Mouse (Mus musculus): ENCODE measurements at regions not wholly inside any gene's neighbourhood (a gene's known extent, or its start where the extent isn't known, plus 50 kb on each side); places are given as distances from the start of the nearest gene placed in this dataset.

DNA sequence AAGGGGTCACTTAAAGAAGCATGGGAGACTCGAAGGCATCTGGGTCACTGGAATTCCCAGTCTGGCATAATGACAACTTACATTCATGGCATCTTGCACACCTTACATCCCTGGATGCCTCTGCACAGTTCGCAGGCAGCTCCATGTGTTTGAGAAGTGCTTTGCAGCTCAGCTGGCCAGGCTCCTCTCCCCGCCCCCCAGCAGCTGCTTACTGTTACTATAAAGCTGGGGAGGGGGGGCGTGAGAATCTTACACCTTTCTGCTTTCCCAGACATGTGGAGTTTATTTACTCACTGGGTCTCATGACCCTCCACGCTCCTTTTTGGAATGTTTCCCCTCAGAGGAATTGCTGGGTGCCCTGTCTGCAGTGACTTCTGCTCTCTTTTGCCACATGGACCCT lies 299.4 kb downstream of the Gadd45g start:
- Histone ChIP-seq H3K27ac (ENCODE audit: low read depth, low read length) (no peak overlapping the region), H3K4me3 (ENCODE audit: low read depth, low read length) (no peak overlapping the region), H3K9me3 (ENCODE audit: control insufficient read depth, low read length) (peaks cover 6% of the 10 kb centered on the region; the same call in 1 of the 2 replicates), H3K9ac (ENCODE audit: low read length) (no peak overlapping the region), H3K4me1 (ENCODE audit: control insufficient read depth, insufficient read depth, low read length) (no peaks in the 10 kb centered on the region), H3K4me2 (no peak overlapping the region), H3K36me3 (ENCODE audit: control insufficient read depth, insufficient read depth, low read length) (no peaks in the 10 kb centered on the region), H3K27me3 (ENCODE audit: control insufficient read depth, insufficient read depth, low read length) (no peaks in the 10 kb centered on the region)
- ATAC-seq (ENCODE audit: low FRiP score) (no peak), DNase-seq (ENCODE audit: low spot score, missing footprints) (no peak)
- WGBS, result 82% methylated on average over 5 of the region's 5 CpGs

DNA sequence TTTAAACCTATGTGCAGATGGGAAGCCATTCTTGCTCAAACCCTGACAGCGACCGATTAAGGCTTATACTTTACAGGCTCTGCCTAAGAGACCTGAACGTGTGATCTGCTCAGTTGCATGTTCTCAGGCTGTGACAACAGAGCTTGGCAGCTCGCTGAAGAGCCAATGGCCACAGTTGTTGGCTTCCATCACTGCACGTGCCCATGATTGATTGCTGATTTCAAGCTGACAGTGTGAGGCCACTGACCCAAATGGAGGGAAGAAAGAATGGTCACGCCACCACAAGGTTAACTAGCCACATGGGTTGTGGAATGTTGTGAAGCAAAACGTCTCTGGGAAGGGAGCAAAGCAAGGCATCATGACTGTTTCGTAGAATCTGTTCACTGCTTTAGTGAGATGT lies 303.8 kb downstream of the Gadd45g start:
- Histone ChIP-seq H3K4me1 (ENCODE audit: control insufficient read depth, insufficient read depth, low read length) (no peaks in the 10 kb centered on the region), H3K36me3 (ENCODE audit: control insufficient read depth, insufficient read depth, low read length) (no peaks in the 10 kb centered on the region), H3K27me3 (ENCODE audit: control insufficient read depth, insufficient read depth, low read length) (no peaks in the 10 kb centered on the region), H3K27ac (ENCODE audit: low read depth, low read length) (no peak overlapping the region), H3K9ac (ENCODE audit: low read length) (no peak overlapping the region), H3K4me2 (no peak overlapping the region), H3K4me3 (ENCODE audit: low read depth, low read length) (no peak overlapping the region), H3K9me3 (ENCODE audit: control insufficient read depth, low read length) (peaks cover 4% of the 10 kb centered on the region; the same call in 1 of the 2 replicates)
- ATAC-seq (ENCODE audit: low FRiP score) (no peak), DNase-seq (ENCODE audit: low spot score, missing footprints) (no peak)
- 94% methylated on average over 8 of the region's 8 CpGs for WGBS

DNA sequence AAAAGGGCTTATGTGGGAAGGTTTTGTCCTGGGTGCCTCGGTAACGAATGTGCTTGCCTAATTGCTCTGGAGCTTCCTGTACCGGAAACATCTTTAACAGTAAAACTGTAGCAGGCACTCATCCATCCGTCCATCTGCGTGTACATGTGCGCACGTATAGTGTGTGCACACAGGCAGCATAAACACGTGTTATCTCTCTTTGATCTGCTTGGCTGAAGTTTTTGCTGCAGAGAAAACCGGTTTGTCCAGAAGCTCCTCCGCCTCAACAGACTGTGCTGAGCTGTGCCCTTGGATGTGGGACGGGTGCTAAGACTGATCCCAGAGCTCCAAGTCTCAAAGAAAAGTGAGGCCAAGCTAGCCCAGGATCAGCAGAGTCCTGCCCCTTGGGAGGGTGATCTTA lies 305.3 kb downstream of the Gadd45g start:
- no peak for ATAC-seq (ENCODE audit: low FRiP score)
- Histone ChIP-seq H3K4me3 (ENCODE audit: low read depth, low read length) (no peak overlapping the region), H3K4me1 (ENCODE audit: control insufficient read depth, insufficient read depth, low read length) (no peaks in the 10 kb centered on the region), H3K36me3 (ENCODE audit: control insufficient read depth, insufficient read depth, low read length) (no peaks in the 10 kb centered on the region), H3K4me2 (no peak overlapping the region), H3K27ac (ENCODE audit: low read depth, low read length) (no peak overlapping the region), H3K27me3 (ENCODE audit: control insufficient read depth, insufficient read depth, low read length) (no peaks in the 10 kb centered on the region), H3K9me3 (ENCODE audit: control insufficient read depth, low read length) (no peaks in the 10 kb centered on the region), H3K9ac (ENCODE audit: low read length) (no peak overlapping the region)
- DNase-seq (ENCODE audit: low spot score, missing footprints), result no peak
- 84% methylated on average over 11 of the region's 11 CpGs for WGBS

DNA sequence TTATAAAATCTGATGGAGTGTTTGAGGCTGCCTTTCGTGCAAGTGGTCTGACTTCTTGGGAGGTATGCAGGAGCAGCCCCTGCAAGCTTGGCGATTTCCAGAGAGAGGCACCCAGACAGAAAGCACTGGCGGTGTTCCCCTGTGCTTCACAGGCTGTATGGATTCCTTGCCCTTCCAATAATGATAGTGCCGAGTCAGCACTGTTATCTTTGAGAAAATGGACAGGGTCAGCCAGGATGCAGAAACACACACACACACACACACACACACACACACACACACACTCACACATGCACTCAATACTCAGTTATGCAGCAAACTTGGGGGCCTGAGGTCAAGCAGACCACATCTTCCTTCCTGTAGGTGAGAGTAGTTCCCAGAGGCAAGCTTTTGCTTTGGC lies 305.7 kb downstream of the Gadd45g start:
- no peak overlapping the region for H3K4me2 ChIP-seq
- WGBS, result 81% methylated on average over 4 of the region's 4 CpGs
- H3K4me3 ChIP-seq (ENCODE audit: low read depth, low read length), result no peak overlapping the region
- no peaks in the 10 kb centered on the region for H3K27me3 ChIP-seq (ENCODE audit: control insufficient read depth, insufficient read depth, low read length)
- DNase-seq (ENCODE audit: low spot score, missing footprints), result no peak
- H3K36me3 ChIP-seq (ENCODE audit: control insufficient read depth, insufficient read depth, low read length), result no peaks in the 10 kb centered on the region
- H3K27ac ChIP-seq (ENCODE audit: low read depth, low read length), result no peak overlapping the region
- no peak for ATAC-seq (ENCODE audit: low FRiP score)
- no peaks in the 10 kb centered on the region for H3K9me3 ChIP-seq (ENCODE audit: control insufficient read depth, low read length)
- no peak overlapping the region for H3K9ac ChIP-seq (ENCODE audit: low read length)
- no peaks in the 10 kb centered on the region for H3K4me1 ChIP-seq (ENCODE audit: control insufficient read depth, insufficient read depth, low read length)

DNA sequence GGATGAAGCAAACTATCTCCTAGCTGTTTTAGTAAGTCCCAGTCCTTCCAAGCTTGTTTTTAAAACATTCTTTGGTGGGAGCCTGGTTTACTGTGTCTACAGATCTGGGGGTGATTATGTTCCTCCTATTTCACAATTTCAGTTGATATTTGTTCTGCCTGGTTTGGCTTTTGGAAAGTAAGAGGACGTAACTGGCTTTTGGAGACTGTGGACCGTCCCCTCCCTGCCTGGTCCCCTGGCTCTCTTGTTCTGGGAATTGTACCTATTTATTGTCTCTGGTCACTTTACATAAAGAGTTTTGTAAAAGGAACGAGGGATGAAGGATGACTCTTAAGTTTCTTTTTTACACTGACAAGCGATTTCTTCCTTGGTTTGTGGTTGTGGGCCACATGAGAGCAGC lies 306.6 kb downstream of the Gadd45g start:
- Histone ChIP-seq H3K4me3 (ENCODE audit: low read depth, low read length) (no peak overlapping the region), H3K9ac (ENCODE audit: low read length) (no peak overlapping the region), H3K27me3 (ENCODE audit: control insufficient read depth, insufficient read depth, low read length) (no peaks in the 10 kb centered on the region), H3K4me2 (no peak overlapping the region), H3K4me1 (ENCODE audit: control insufficient read depth, insufficient read depth, low read length) (no peaks in the 10 kb centered on the region), H3K36me3 (ENCODE audit: control insufficient read depth, insufficient read depth, low read length) (no peaks in the 10 kb centered on the region), H3K9me3 (ENCODE audit: control insufficient read depth, low read length) (no peaks in the 10 kb centered on the region), H3K27ac (ENCODE audit: low read depth, low read length) (no peak overlapping the region)
- WGBS, result 79% methylated on average over 4 of the region's 4 CpGs
- DNase-seq (ENCODE audit: low spot score, missing footprints), result no peak
- no peak for ATAC-seq (ENCODE audit: low FRiP score)

DNA sequence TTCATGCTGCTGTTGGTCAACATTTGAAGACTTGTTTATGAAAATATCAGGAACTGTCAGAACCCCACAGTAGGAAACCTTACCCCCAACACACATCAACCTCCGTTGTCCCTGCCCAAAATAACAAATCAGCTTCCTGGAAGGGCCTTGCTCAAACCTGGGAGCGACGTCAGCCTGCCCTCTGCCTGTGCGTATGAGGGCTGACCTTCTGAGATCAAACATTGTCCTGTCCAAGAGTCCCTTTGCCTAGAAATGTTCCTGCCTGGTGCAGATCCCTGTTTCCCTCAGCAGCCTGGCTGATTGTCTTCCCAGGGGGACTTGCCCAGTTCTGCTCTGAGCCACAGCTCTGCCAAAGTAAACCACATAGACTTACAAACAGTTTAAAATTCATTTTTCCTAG lies 307.1 kb downstream of the Gadd45g start:
- ATAC-seq (ENCODE audit: low FRiP score), result no peak
- Histone ChIP-seq H3K9ac (ENCODE audit: low read length) (no peak overlapping the region), H3K4me3 (ENCODE audit: low read depth, low read length) (no peak overlapping the region), H3K27me3 (ENCODE audit: control insufficient read depth, insufficient read depth, low read length) (no peaks in the 10 kb centered on the region), H3K36me3 (ENCODE audit: control insufficient read depth, insufficient read depth, low read length) (no peaks in the 10 kb centered on the region), H3K27ac (ENCODE audit: low read depth, low read length) (no peak overlapping the region), H3K4me1 (ENCODE audit: control insufficient read depth, insufficient read depth, low read length) (no peaks in the 10 kb centered on the region), H3K9me3 (ENCODE audit: control insufficient read depth, low read length) (no peaks in the 10 kb centered on the region), H3K4me2 (no peak overlapping the region)
- 77% methylated on average over 4 of the region's 4 CpGs for WGBS
- DNase-seq (ENCODE audit: low spot score, missing footprints), result no peak

DNA sequence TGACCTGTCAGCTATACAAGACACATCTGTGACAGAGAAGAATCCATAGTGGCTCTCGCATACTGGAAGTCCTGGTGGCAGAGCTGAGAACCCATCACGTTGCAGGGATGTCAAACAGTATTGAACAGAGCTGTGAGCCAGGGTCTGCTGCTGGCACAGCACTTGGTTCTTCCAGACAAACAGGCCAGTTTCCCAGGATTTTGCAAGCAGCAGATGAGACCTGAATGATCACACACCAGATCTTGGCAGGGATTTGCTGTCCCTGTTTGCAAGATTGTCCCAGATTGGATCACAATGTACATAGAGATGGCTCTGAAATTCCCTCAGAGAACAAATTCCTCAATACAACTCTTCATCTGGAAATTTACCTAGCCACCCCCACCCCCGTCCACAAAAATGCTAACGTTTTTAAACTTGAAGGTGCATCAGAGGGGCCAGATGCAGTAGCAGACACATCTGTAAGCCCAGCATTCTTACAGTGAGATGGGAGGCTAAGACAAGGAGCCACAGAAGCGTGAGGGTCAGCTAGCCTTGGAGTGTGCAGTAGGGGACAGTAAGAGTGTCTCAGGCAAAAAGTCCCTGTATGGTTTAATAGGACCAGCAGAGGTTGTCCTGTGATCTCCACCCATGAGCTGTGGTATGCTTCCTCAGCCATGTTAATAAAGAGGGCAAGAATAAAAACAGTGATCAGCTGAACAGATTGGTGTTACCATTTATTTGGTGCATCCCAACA lies 307.8 kb downstream of the Gadd45g start:
- Histone ChIP-seq H3K36me3 (ENCODE audit: control insufficient read depth, insufficient read depth, low read length) (no peaks in the 10 kb centered on the region), H3K4me2 (no peak overlapping the region), H3K9ac (ENCODE audit: low read length) (no peak overlapping the region), H3K4me1 (ENCODE audit: control insufficient read depth, insufficient read depth, low read length) (no peaks in the 10 kb centered on the region), H3K27me3 (ENCODE audit: control insufficient read depth, insufficient read depth, low read length) (no peaks in the 10 kb centered on the region), H3K9me3 (ENCODE audit: control insufficient read depth, low read length) (no peaks in the 10 kb centered on the region), H3K4me3 (ENCODE audit: low read depth, low read length) (no peak overlapping the region), H3K27ac (ENCODE audit: low read depth, low read length) (no peak overlapping the region)
- WGBS, result 79% methylated on average over 5 of the region's 5 CpGs
- no peak for DNase-seq (ENCODE audit: low spot score, missing footprints)
- no peak for ATAC-seq (ENCODE audit: low FRiP score)

DNA sequence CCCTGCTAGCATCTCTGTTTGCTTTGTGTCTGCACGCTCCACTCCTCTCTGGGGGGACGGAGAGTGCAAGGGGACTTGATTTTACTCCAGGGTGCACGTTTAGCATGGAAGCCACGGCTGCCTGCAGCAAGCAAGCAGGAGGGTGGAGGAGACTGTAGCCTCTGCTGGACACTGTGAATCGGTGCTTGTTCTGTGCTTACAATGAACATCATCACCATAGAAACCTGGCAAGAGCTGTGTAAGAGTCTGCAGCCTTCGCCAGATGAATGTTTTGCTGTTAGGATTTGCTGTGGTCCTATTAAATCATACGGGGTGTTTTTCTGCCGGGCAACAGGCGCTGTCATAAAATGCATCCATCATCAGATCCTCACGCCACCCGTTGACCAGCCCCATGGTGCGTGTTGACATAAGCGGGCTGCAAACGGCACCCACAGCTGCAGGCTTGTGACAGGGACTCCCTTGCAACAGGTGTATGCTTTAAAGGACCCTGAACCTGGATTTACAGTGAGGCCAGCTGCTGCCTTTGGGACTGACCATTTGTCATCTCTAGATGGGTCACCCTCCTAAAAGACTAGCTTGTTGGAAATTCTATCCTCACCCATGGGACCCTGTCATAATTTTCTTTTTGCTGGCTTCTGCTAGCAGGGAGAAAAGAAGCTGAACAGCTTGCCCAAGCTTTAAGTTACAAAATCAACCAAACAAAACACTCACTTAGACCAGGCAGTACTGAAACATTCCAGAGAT lies 308.5 kb downstream of the Gadd45g start:
- DNase-seq (ENCODE audit: low spot score, missing footprints), result no peak
- Histone ChIP-seq H3K4me1 (ENCODE audit: control insufficient read depth, insufficient read depth, low read length) (no peaks in the 10 kb centered on the region), H3K36me3 (ENCODE audit: control insufficient read depth, insufficient read depth, low read length) (no peaks in the 10 kb centered on the region), H3K9ac (ENCODE audit: low read length) (no peak overlapping the region), H3K27me3 (ENCODE audit: control insufficient read depth, insufficient read depth, low read length) (no peaks in the 10 kb centered on the region), H3K4me3 (ENCODE audit: low read depth, low read length) (no peak overlapping the region), H3K9me3 (ENCODE audit: control insufficient read depth, low read length) (no peaks in the 10 kb centered on the region), H3K27ac (ENCODE audit: low read depth, low read length) (no peak overlapping the region), H3K4me2 (no peak overlapping the region)
- WGBS, result 74% methylated on average over 14 of the region's 14 CpGs
- no peak for ATAC-seq (ENCODE audit: low FRiP score)

DNA sequence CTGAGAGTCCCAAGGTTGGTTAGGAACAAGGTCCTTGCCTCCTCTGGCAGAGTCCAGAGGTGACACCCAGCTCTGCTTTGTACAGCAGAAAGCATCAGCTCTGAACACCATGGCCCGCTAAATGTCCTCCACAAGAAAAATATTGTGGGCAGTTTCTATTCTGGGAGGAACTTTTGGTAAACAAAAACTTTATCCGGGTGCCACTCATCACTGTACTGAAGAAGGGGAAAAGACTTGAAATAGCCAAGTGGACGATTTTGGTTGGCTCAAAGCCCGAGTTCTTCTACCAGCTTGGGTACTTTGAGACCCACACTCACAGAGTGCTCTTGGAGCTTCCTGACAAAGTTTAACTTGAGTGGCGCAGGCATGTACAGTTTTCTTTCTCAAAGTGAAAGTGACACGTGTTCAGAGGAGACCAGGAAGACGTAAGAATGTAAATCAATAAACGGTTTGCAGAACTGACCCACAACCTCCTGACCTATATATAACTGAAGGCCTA lies 309.2 kb downstream of the Gadd45g start:
- Histone ChIP-seq H3K4me1 (ENCODE audit: control insufficient read depth, insufficient read depth, low read length) (no peaks in the 10 kb centered on the region), H3K4me3 (ENCODE audit: low read depth, low read length) (no peak overlapping the region), H3K27ac (ENCODE audit: low read depth, low read length) (no peak overlapping the region), H3K9ac (ENCODE audit: low read length) (no peak overlapping the region), H3K27me3 (ENCODE audit: control insufficient read depth, insufficient read depth, low read length) (no peaks in the 10 kb centered on the region), H3K4me2 (no peak overlapping the region), H3K36me3 (ENCODE audit: control insufficient read depth, insufficient read depth, low read length) (no peaks in the 10 kb centered on the region), H3K9me3 (ENCODE audit: control insufficient read depth, low read length) (no peaks in the 10 kb centered on the region)
- no peak for DNase-seq (ENCODE audit: low spot score, missing footprints)
- WGBS, result 84% methylated on average over 8 of the region's 8 CpGs
- no peak for ATAC-seq (ENCODE audit: low FRiP score)

Measured in midbrain, embryonic 11.5 days (tissue).